Mouse (Mus musculus) embryonic facial prominence, embryonic 15.5 days (tissue): ENCODE results near the gene Ankrd34a. TPM values are rescaled to one million over a fixed set of nuclear protein-coding genes. Genes with fewer than 3 reads are reported as not detected.

Experiments used
- ATAC-seq: fragments of 200-750 bp; cut with Nextera tagmentation; 2 replicates; pipeline ENCODE4 v1.8.0; 2017; ENCODE audit warnings: low read depth, moderate TSS enrichment; ENCODE audit not compliant: insufficient number of reproducible peaks, low FRiP score, low TSS enrichment
- H3K27ac ChIP-seq: fragments of 300-500 bp; sonication (generic); replicated peaks from 2 replicates; pipeline ENCODE4 v1.5.1; 2015; ENCODE audit warnings: mild to moderate bottlenecking, inconsistent platforms
- H3K27me3 ChIP-seq: fragments of 300-500 bp; sonication (generic); 2 replicates; pipeline ENCODE4 v1.6.1; 2015; ENCODE audit warnings: inconsistent platforms
- H3K36me3 ChIP-seq: fragments of 300-500 bp; sonication (generic); 2 replicates; pipeline ENCODE4 v1.6.1; 2015; ENCODE audit warnings: mild to moderate bottlenecking, inconsistent platforms
- H3K4me1 ChIP-seq: fragments of 300-500 bp; sonication (generic); 2 replicates; pipeline ENCODE4 v1.6.1; 2015; ENCODE audit warnings: inconsistent platforms
- H3K4me2 ChIP-seq: fragments of 300-500 bp; sonication (generic); replicated peaks from 2 replicates; pipeline ENCODE4 v1.6.1; 2015; ENCODE audit warnings: mild to moderate bottlenecking, inconsistent platforms
- H3K4me3 ChIP-seq: fragments of 300-500 bp; sonication (generic); replicated peaks from 2 replicates; pipeline ENCODE4 v1.5.1; 2015; ENCODE audit warnings: mild to moderate bottlenecking, inconsistent platforms
- H3K9ac ChIP-seq: fragments of 300-500 bp; sonication (generic); 2 replicates; pipeline ENCODE4 v1.6.1; 2015; ENCODE audit warnings: inconsistent platforms
- H3K9me3 ChIP-seq: fragments of 300-500 bp; sonication (generic); replicated peaks from 2 replicates; pipeline ENCODE4 v1.6.1; 2016; ENCODE audit warnings: inconsistent platforms
- WGBS: fragments of 180-500 bp; shearing (Covaris S2); methylation state at CpG from one replicate; pipeline ENCODE4 v1.1.7; 2015; 5-methylcytosine and 5-hydroxymethylcytosine counted together
- polyA plus RNA-seq: library from polyadenylated mRNA; unstranded; fragments of >200 nt; fragmentation: Nextera tagmentation; extraction: Ambion mirVana; gene quantifications from 2 replicates; pipeline ENCODE4 v1.2.1, GENCODE M21; 2015

Gene Ankrd34a
- polyA plus RNA-seq, result 2.2 and 3.0 TPM in 2 replicates

DNA sequence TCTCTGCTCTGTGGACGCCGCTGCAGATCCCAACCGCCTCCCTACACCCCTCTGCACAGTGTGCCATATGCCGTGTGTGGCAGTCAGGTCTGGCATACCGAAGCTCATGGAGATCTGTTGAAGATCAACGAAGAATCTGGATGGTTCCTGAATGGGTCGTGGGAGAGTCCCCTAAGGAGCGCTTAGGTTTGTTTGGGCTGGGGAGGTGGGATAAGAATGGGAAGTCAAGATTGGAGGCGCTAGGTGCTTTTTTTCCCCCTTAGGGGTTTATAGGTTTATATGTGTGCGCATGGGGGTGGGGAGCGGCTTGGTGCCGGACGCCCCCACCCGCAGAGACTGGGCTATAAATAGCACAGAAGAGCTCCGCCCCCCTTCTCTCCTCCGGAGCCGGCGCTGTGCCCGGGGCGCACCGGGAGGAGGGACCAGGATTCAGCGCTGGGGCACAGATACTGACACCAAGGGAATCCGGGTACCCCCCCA lies at the start of gene Ankrd34a:
Ankrd34a (plus strand) TSS at position 409 of the 480 bp plus-strand sequence.
- Histone ChIP-seq H3K36me3 (no peaks in the 10 kb centered on the region), H3K27ac (peak within 1 kb of the TSS; percentile 58), H3K4me2 (peak within 1 kb of the TSS; percentile 92), H3K27me3 (peaks cover 12% of the 10 kb centered on the region), H3K9ac (peak within 1 kb of the TSS; percentile 35), H3K9me3 (no peaks in the 10 kb centered on the region), H3K4me1 (peaks cover 49% of the 10 kb centered on the region), H3K4me3 (peak within 1 kb of the TSS; percentile 48)
- ATAC-seq, result no peak
- 2% methylated on average over 17 of the region's 23 CpGs for WGBS

DNA sequence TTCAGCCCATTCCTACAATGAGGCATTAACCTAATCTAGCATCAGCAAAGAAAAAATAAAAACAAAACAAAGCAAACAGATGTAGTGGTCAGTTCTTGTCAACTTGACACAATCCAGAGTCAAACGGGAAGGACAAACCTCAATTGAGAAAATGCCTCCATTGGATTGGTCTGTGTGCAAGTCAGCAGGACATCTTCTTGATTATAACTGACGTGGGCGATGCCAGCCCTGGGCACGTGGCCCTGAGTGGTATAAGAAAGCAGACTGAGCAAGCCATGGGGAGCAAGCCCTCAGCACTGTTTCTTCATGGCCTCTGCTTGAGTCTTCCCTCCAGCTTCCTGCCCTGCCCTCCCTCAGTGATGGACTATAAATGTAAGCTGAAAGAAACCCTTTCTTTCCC lies 49.6 kb upstream of the Ankrd34a start:
- Histone ChIP-seq H3K9me3 (no peaks in the 10 kb centered on the region), H3K27ac (no peak overlapping the region), H3K4me2 (no peak overlapping the region), H3K9ac (no peak overlapping the region), H3K36me3 (no peaks in the 10 kb centered on the region), H3K4me3 (no peak overlapping the region), H3K4me1 (peaks cover 10% of the 10 kb centered on the region; the same call in 1 of the 2 replicates), H3K27me3 (0 out of 2 replicates have a peak, but pooled peaks cover 3% of the 10 kb centered on the region)
- no peak for ATAC-seq
- 44% methylated on average over 4 of the region's 4 CpGs for WGBS

DNA sequence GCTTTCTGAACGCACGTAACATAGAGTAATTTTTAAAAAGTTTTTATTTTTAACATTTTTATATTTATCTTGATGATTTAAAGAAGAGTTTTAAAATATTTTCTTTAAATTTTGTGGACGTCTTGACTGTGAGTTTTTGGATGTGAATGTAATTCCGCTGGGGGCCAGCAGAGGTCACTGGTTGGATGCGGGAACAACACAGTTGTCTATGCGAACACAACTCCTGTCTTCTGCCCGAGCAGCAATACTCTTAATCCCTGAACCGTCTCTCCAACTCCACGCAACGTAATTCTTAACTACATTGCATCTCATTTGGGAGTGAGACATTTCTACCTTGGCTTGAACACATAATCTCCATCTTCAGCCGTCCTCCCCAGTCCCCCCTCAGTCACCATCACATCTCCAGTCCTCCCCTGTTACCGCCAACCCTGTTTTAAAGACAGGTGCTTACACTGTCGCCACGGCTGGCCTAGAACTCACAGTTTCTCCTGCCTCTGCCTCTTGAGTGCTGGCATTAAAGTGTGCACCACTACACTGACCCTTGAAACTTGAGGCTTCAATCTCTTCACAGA lies 49.0 kb upstream of the Ankrd34a start:
- Histone ChIP-seq H3K27ac (no peak overlapping the region), H3K9me3 (no peaks in the 10 kb centered on the region), H3K4me2 (peak overlapping the region; percentile 22; the same call in 1 of the 2 replicates), H3K4me1 (peaks cover 11% of the 10 kb centered on the region; the same call in 1 of the 2 replicates), H3K27me3 (0 out of 2 replicates have a peak, but pooled peaks cover 3% of the 10 kb centered on the region), H3K36me3 (no peaks in the 10 kb centered on the region), H3K9ac (no peak overlapping the region), H3K4me3 (0 out of 2 replicates have a peak overlapping the region, but pooled peaks have one; percentile 9)
- WGBS, result 9% methylated on average over 14 of the region's 14 CpGs
- ATAC-seq, result no peak

DNA sequence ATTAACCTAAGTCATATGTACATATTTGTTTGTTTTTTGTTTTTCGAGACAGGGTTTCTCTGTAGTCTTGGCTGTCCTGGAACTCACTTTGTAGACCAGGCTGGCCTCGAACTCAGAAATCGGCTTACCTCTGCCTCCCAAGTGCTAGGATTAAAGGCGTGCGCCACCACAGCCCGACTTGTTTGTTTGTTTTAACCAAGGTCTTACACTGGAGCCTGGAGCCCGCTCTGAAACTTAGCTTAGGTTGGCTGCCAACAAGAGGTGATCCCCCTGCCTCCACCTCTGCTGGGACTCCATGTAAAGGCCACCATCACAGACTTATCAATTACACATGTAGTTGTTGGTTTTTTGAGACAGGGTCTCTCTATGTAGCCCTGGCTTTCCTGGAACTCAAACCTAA lies 47.6 kb upstream of the Ankrd34a start:
- no peak overlapping the region for H3K9ac ChIP-seq
- no peak overlapping the region for H3K4me2 ChIP-seq
- 74% methylated on average over 7 of the region's 7 CpGs for WGBS
- ATAC-seq, result no peak
- H3K4me3 ChIP-seq, result no peak overlapping the region
- no peak overlapping the region for H3K27ac ChIP-seq
- no peaks in the 10 kb centered on the region for H3K9me3 ChIP-seq
- H3K27me3 ChIP-seq, result no peaks in the 10 kb centered on the region
- H3K4me1 ChIP-seq, result peaks cover 11% of the 10 kb centered on the region; the same call in 1 of the 2 replicates
- H3K36me3 ChIP-seq, result no peaks in the 10 kb centered on the region

DNA sequence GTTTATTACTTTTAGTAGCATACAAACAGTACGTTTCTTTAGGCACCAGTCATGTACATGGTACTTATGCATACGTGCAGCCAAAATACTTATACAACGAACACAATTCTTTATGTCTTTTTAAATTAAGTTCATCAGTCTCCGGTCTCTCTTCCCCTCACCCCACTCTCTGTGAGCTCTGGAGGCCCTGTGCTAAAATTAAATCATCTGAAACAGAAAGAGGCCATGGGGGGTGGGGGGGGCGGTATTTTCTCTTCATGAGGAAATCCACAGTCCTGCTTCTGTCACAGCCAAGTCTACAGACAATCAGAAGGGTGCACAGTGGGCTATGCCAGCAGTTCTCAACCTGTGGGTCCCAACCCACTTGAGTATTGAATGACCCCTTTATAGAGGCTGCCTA lies 47.1 kb upstream of the Ankrd34a start:
- no peaks in the 10 kb centered on the region for H3K27me3 ChIP-seq
- no peak overlapping the region for H3K9ac ChIP-seq
- no peak overlapping the region for H3K4me2 ChIP-seq
- no peak overlapping the region for H3K4me3 ChIP-seq
- H3K36me3 ChIP-seq, result no peaks in the 10 kb centered on the region
- 63% methylated on average over 5 of the region's 5 CpGs for WGBS
- H3K9me3 ChIP-seq, result no peaks in the 10 kb centered on the region
- no peak for ATAC-seq
- peaks cover 11% of the 10 kb centered on the region; the same call in 1 of the 2 replicates for H3K4me1 ChIP-seq
- no peak overlapping the region for H3K27ac ChIP-seq

DNA sequence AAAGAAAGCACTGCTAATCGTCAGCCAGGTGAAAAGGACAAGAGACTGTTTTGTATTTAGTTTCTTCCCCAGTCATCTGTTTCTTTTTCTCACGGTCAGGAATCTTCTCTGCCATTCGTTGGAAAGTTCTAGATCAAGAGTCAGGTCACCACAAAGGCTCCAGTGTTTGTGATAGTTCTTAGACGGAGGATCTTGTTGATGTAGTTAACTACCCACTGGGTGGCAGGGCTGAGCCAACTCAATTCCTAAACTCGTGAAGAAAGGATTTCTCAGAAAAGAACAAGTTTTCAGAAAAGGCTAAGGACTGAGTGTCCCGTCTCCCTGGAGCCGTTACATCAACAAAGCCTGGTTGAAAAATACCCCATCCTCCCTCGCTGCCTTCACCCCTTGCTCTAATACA lies 45.2 kb upstream of the Ankrd34a start:
- H3K9ac ChIP-seq, result no peak overlapping the region

DNA sequence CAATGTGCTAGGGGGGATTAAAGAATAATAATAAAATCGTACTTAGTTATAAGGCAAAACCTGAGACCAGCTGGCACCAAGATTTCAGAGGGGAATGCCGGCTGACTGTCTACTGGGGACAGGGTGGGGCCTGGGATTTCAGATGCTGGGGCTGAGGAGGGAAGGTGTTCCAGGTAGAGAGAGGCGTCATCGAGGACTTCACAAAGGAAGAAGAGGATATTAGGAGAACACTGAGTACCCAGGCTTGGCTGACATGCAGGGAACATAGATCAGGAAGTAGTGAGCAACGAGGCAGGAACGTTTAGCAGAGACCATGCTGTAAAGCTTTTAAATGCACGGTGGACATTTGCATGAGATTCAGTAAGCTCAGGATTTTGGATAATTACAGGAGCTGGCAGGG lies 44.5 kb upstream of the Ankrd34a start:
- ATAC-seq, result no peak
- H3K4me2 ChIP-seq, result no peak overlapping the region
- no peaks in the 10 kb centered on the region for H3K9me3 ChIP-seq
- H3K4me1 ChIP-seq, result peaks cover 35% of the 10 kb centered on the region
- H3K4me3 ChIP-seq, result no peak overlapping the region
- 62% methylated on average over 7 of the region's 7 CpGs for WGBS
- no peaks in the 10 kb centered on the region for H3K36me3 ChIP-seq
- H3K27me3 ChIP-seq, result no peaks in the 10 kb centered on the region
- no peak overlapping the region for H3K9ac ChIP-seq
- H3K27ac ChIP-seq, result peak overlapping the region; percentile 34; the same call in 1 of the 2 replicates

More for the DNA sequence above, 45.2 kb upstream of the Ankrd34a start:
- peak overlapping the region; percentile 34 for H3K27ac ChIP-seq
- no peak overlapping the region for H3K4me2 ChIP-seq
- peaks cover 30% of the 10 kb centered on the region for H3K4me1 ChIP-seq
- no peaks in the 10 kb centered on the region for H3K36me3 ChIP-seq
- H3K9me3 ChIP-seq, result no peaks in the 10 kb centered on the region
- no peak for ATAC-seq
- no peaks in the 10 kb centered on the region for H3K27me3 ChIP-seq
- H3K4me3 ChIP-seq, result no peak overlapping the region
- WGBS, result 9% methylated on average over 8 of the region's 8 CpGs

DNA sequence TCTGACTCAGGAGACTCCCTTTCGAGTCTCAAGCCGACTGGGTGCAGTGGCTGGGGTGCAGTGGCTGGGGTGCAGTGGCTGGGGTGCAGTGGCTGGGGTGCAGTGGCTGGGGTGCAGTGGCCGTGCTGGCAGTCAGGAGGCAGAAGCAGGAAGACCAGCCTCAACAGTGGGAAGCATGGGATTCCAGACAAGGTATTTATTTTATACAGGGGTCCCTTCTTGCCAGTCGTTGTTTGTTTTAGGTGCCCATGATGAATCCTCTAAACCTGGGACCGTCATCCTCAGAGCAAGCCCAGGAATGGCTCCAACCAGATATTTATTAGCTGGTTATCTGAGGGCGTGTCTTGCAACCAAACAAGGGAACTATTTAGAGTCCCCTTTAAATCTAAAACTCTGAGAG lies 42.8 kb upstream of the Ankrd34a start:
- no peaks in the 10 kb centered on the region for H3K9me3 ChIP-seq

DNA sequence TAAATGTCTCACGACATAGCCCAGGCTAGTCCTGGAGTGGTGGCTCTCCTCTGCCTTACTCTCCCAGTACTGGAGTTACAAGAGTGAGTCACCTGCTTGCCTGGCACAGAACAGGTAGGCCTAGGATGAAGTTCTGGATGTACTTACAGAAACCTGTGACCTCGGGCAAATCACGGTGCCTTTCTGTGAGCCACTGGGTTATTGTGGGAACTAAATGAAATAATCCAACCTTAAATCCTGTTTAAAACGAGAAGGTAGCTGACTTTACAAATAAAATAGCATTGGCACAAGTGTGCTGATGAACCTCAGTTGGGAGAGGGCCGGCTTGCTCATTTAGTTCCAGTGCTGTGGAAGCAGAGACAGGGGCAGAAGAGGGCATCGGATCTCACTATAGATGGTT lies 42.2 kb upstream of the Ankrd34a start:
- Histone ChIP-seq H3K4me3 (no peak overlapping the region), H3K27ac (peak overlapping the region; percentile 97), H3K9ac (no peak overlapping the region), H3K9me3 (no peaks in the 10 kb centered on the region), H3K36me3 (no peaks in the 10 kb centered on the region), H3K4me2 (no peak overlapping the region), H3K27me3 (no peaks in the 10 kb centered on the region), H3K4me1 (peaks cover 39% of the 10 kb centered on the region)
- ATAC-seq, result no peak
- WGBS, result 75% methylated on average over 6 of the region's 6 CpGs

More for the DNA sequence above, 42.8 kb upstream of the Ankrd34a start:
- H3K27me3 ChIP-seq, result no peaks in the 10 kb centered on the region
- H3K9ac ChIP-seq, result no peak overlapping the region
- no peak overlapping the region for H3K4me2 ChIP-seq
- H3K27ac ChIP-seq, result no peak overlapping the region
- H3K36me3 ChIP-seq, result no peaks in the 10 kb centered on the region
- WGBS, result 78% methylated on average over 6 of the region's 6 CpGs
- peaks cover 38% of the 10 kb centered on the region for H3K4me1 ChIP-seq
- ATAC-seq, result no peak
- no peak overlapping the region for H3K4me3 ChIP-seq

DNA sequence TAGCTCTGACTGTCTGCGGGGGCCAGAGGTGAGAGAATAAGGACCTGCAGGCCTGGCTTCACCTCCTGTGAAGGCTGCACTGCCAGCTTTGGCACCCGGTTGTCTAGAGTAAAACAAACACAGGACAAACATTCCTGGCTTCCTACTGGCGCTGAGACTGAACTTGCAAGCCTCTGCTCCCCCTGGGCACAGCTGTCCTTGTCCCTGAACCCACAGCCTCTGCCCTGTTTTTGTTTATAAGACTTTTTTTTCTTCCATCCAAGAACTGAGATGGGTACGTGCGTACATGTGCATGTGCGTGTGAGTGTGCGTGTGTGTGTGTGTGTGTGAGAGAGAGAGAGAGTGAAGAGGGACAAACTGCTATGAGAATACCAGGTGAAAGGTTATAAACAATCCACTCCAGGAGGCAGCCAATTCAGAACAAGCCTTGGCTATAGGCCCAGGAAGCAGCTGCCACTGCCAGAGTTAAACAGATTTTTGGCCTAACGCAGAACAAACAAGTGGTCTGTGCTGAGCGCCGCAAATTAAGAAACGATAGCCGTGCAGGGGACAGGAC lies 41.3 kb upstream of the Ankrd34a start:
- no peak for ATAC-seq
- H3K4me3 ChIP-seq, result no peak overlapping the region
- 29% methylated on average over 12 of the region's 12 CpGs for WGBS
- peaks cover 7% of the 10 kb centered on the region for H3K36me3 ChIP-seq
- no peak overlapping the region for H3K9ac ChIP-seq
- no peaks in the 10 kb centered on the region for H3K27me3 ChIP-seq
- H3K9me3 ChIP-seq, result no peaks in the 10 kb centered on the region
- H3K27ac ChIP-seq, result peak overlapping the region; percentile 97
- peaks cover 48% of the 10 kb centered on the region for H3K4me1 ChIP-seq
- 0 out of 2 replicates have a peak overlapping the region, but pooled peaks have one; percentile 0 for H3K4me2 ChIP-seq

DNA sequence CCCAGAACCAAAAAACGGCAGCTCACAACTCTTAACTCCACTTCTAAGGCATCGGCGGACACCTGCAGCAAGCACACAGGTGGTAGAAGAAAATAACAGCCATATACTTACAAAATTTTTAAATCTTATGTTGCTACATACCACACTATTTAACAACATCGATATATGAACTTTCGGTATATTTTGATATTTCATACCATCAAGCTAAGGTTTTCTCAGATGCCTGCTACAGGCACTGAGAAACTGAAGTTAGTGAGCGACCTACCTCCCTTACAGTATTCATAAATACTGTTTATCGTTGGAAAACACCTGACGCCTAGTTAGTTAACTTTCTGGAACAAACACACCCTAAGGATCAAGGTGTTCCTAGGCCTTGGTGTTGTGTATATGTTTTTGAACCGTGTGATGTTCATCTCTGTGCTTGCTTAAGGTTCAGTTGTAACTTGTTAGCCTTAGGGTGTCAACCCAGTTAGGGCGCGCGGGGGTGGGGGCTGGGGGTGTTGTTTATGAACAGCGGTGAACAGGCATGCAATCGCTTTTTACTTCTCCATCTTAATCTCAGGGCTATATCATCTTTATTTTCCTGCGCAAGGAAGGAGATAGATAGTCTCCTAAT lies 40.3 kb upstream of the Ankrd34a start:
- Histone ChIP-seq H3K4me2 (peak overlapping the region; percentile 73), H3K4me3 (peak overlapping the region; percentile 78; the same call in 1 of the 2 replicates), H3K36me3 (peaks cover 17% of the 10 kb centered on the region), H3K27me3 (no peaks in the 10 kb centered on the region), H3K9ac (no peak overlapping the region), H3K9me3 (no peaks in the 10 kb centered on the region), H3K4me1 (peaks cover 55% of the 10 kb centered on the region), H3K27ac (peak overlapping the region; percentile 97)
- 62% methylated on average over 15 of the region's 15 CpGs for WGBS
- no peak for ATAC-seq
